Mouse (Mus musculus): ENCODE measurements around the gene Shroom1.

DNA sequence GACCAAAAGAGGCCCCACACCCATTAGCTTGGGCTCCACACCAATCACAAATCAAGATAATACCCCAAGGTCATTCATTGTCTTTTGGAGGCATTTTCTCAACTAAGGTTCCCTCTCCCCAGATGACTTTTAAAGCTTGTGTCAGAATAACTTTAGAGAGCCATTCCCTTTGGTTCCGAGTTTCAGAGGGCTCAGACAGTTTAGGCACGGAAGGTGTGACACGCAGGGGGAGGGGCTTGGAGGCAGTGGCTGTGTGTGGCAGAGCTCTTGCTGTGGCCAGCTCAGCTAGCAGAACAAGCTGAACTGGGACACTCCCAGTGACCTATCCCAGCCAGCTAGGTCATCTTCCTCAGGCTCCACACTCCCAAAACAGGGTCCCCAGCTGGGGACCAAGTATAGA is 51.6 kb downstream of the Shroom1 start:
- TF ChIP-seq CEBPB (IDR thresholded peaks at IDR 0.05; ENCODE audit: low read depth) (no peak), CTCF (IDR thresholded peaks at IDR 0.05; ENCODE audit: control insufficient read depth, insufficient read depth, insufficient read length) (no peak), MYOD1 (IDR thresholded peaks at IDR 0.05; ENCODE audit: control insufficient read depth, insufficient read length, low read depth) (no peak), MYOG (IDR thresholded peaks at IDR 0.05; ENCODE audit: control insufficient read depth, extremely low read depth, insufficient read length) (no peak), USF1 (IDR thresholded peaks at IDR 0.05; ENCODE audit: low read depth) (no peak), MAX (IDR thresholded peaks at IDR 0.05) (no peak), FOSL1 (IDR thresholded peaks at IDR 0.05; ENCODE audit: insufficient read depth, low read length, poor library complexity, severe bottlenecking) (no peak)
